In the genomic region with DNA sequence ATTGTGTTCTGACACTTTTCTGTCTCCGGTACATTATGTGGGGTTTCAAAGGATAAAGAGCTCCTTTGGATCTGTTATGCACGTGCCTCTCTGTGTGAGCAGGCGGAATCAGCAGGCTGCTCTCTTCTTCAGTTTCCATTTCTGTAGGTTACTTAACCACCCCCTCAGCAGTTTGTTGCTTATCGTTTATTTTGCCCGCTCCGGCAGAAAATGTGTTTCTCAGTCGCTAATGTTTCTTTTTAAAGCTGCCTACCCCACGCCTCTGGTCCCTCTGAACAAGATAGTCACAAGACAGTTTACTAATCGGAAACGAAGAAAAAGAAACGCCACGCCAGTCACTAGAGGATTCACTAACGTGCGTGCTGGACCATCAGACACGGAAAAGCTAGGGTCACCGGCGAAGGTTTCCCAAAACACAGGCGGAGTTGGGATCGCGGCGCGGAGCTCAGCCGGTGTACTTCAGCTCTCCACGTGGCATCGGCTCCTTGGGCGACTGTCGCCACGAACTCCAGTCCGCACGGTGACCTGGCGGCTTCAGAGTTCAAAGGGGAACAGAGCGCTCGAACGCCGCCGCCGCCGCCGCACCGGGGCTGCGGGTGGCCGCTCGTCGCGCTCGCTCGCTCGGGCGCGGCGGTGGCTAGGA, we compare ENCODE assay signal across 8 mouse cellular contexts. TPM values are rescaled to one million over a fixed set of nuclear protein-coding genes. Genes with fewer than 3 reads are reported as not detected.
DNase-seq lines count a peak whose midpoint lies in the region; ATAC-seq and TF ChIP-seq lines count a peak whose summit lies in the region.

Map7 (plus strand) TSS at position 342 of the 643 bp plus-strand sequence.

- DNase-seq in kidney, postnatal 0 days (ENCODE audit: low spot score) = peak; percentile 8
- DNase-seq in kidney, adult 8-10 months = no peak
- no peak for DNase-seq in adrenal gland, adult 8-10 months
- peak; percentile 50 to 63 for DNase-seq in frontal cortex, adult 2 months (ENCODE audit: extremely low spot score in 1 of 2, low spot score in 1 of 2)
- peak; percentile 79 for DNase-seq in intestine, embryonic 14.5 days (ENCODE audit: low spot score)
- no peak for DNase-seq in thymus, postnatal 25 days

- TF ChIP-seq CTCF in kidney, postnatal 0 days (IDR thresholded peaks at IDR 0.05; ENCODE audit: low read depth) = no peak

- H3K4me3 ChIP-seq in kidney, postnatal 0 days (replicated peaks; ENCODE audit: low read depth, low read length) = peak within 1 kb of the TSS; percentile 89
- peak within 1 kb of the TSS; percentile 71 for H3K4me3 ChIP-seq in intestine, embryonic 14.5 days (ENCODE audit: low read depth, low read length)
- H3K4me3 ChIP-seq in liver, embryonic 15.5 days (replicated peaks) = peak within 1 kb of the TSS; percentile 71
- H3K4me3 ChIP-seq in stomach, embryonic 15.5 days (replicated peaks) = peak within 1 kb of the TSS; percentile 64

- H3K9ac ChIP-seq in kidney, postnatal 0 days (ENCODE audit: low read depth, low read length) = peak within 1 kb of the TSS; percentile 91
- peak within 1 kb of the TSS; percentile 64 for H3K9ac ChIP-seq in intestine, embryonic 14.5 days (ENCODE audit: low read length)
- H3K9ac ChIP-seq in liver, embryonic 15.5 days = peak within 1 kb of the TSS; percentile 64
- H3K9ac ChIP-seq in stomach, embryonic 15.5 days = peak within 1 kb of the TSS; percentile 61

- peaks cover 3% of the 10 kb centered on the region; the same call in 1 of the 2 replicates for H3K36me3 ChIP-seq in kidney, postnatal 0 days (ENCODE audit: insufficient read depth, low read length)
- no peaks in the 10 kb centered on the region for H3K36me3 ChIP-seq in intestine, embryonic 14.5 days (ENCODE audit: control insufficient read depth, insufficient read depth, low read length)
- H3K36me3 ChIP-seq in liver, embryonic 15.5 days (replicated peaks) = no peaks in the 10 kb centered on the region
- H3K36me3 ChIP-seq in stomach, embryonic 15.5 days = no peaks in the 10 kb centered on the region

- H3K27me3 ChIP-seq in kidney, postnatal 0 days (ENCODE audit: insufficient read depth, low read length) = no peaks in the 10 kb centered on the region
- peaks cover 42% of the 10 kb centered on the region for H3K27me3 ChIP-seq in intestine, embryonic 14.5 days (replicated peaks; ENCODE audit: control insufficient read depth, insufficient read depth, low read length)
- H3K27me3 ChIP-seq in liver, embryonic 15.5 days = peaks cover 46% of the 10 kb centered on the region
- 0 out of 2 replicates have a peak, but pooled peaks cover 4% of the 10 kb centered on the region for H3K27me3 ChIP-seq in stomach, embryonic 15.5 days (replicated peaks)

- WGBS in kidney, postnatal 0 days = 5% methylated on average over 51 of the region's 51 CpGs
- WGBS in intestine, embryonic 14.5 days = 5% methylated on average over 51 of the region's 51 CpGs
- 3% methylated on average over 51 of the region's 51 CpGs for WGBS in liver, embryonic 15.5 days (ENCODE audit: insufficient replicate concordance)
- 5% methylated on average over 47 of the region's 51 CpGs for WGBS in stomach, embryonic 15.5 days

- ATAC-seq in kidney, postnatal 0 days (replicated peaks; ENCODE audit: low FRiP score, low read depth) = peak; percentile 18
- ATAC-seq in intestine, embryonic 14.5 days (replicated peaks; ENCODE audit: low FRiP score, low TSS enrichment, low read depth) = peak; percentile 36
- ATAC-seq in liver, embryonic 15.5 days (ENCODE audit: insufficient read depth) = peak; percentile 32; the same call in 1 of the 2 replicates
- peak; percentile 44; the same call in 1 of the 2 replicates for ATAC-seq in stomach, embryonic 15.5 days (ENCODE audit: insufficient read depth, low FRiP score, low read depth)

- H3K4me2 ChIP-seq in kidney, postnatal 0 days (ENCODE audit: low read length) = peak within 1 kb of the TSS; percentile 86
- H3K4me2 ChIP-seq in intestine, embryonic 14.5 days (ENCODE audit: low read length) = peak within 1 kb of the TSS; percentile 86
- H3K4me2 ChIP-seq in liver, embryonic 15.5 days = peak within 1 kb of the TSS; percentile 94
- H3K4me2 ChIP-seq in stomach, embryonic 15.5 days = peak within 1 kb of the TSS; percentile 76

- no peaks in the 10 kb centered on the region for H3K9me3 ChIP-seq in kidney, postnatal 0 days (replicated peaks; ENCODE audit: low read length)
- H3K9me3 ChIP-seq in intestine, embryonic 14.5 days (ENCODE audit: control insufficient read depth, low read length) = no peaks in the 10 kb centered on the region
- H3K9me3 ChIP-seq in liver, embryonic 15.5 days (replicated peaks) = no peaks in the 10 kb centered on the region
- no peaks in the 10 kb centered on the region for H3K9me3 ChIP-seq in stomach, embryonic 15.5 days

- H3K4me1 ChIP-seq in kidney, postnatal 0 days (replicated peaks; ENCODE audit: insufficient read depth, low read length) = no peaks in the 10 kb centered on the region
- H3K4me1 ChIP-seq in intestine, embryonic 14.5 days (replicated peaks; ENCODE audit: control insufficient read depth, insufficient read depth, low read length) = no peaks in the 10 kb centered on the region
- peaks cover 22% of the 10 kb centered on the region for H3K4me1 ChIP-seq in liver, embryonic 15.5 days (replicated peaks)
- H3K4me1 ChIP-seq in stomach, embryonic 15.5 days = peaks cover 5% of the 10 kb centered on the region; the same call in 1 of the 2 replicates

- H3K27ac ChIP-seq in kidney, postnatal 0 days = peak within 1 kb of the TSS; percentile 87
- peak within 1 kb of the TSS; percentile 43 for H3K27ac ChIP-seq in intestine, embryonic 14.5 days (ENCODE audit: low read depth)
- H3K27ac ChIP-seq in liver, embryonic 15.5 days (replicated peaks) = no peak within 1 kb of the TSS
- peak within 1 kb of the TSS; percentile 45 for H3K27ac ChIP-seq in stomach, embryonic 15.5 days

RNA-seq across cellular contexts. Expression of gene Map7, which starts in this region (rescaled TPM):
- 31.2 and 35.4 TPM in 2 replicates for polyA plus RNA-seq in kidney, postnatal 0 days (2015; fragmentation: Nextera tagmentation; extraction: Ambion mirVana)
- 10 to 100 TPM; 15.5 to 35.4 (median 22.3) TPM for total RNA-seq in adrenal gland, adult 8-10 months (2022)
- polyA plus RNA-seq in frontal cortex, adult 2 months (2012; rRNA removed) = 70.1 and 73.5 TPM in 2 replicates
- polyA plus RNA-seq in intestine, embryonic 14.5 days (2014; fragmentation: Nextera tagmentation; extraction: Ambion mirVana) = 18.9 and 20.1 TPM in 2 replicates
- 3.7 and 4.2 TPM in 2 replicates for polyA plus RNA-seq in liver, embryonic 15.5 days (2015; fragmentation: Nextera tagmentation; extraction: Ambion mirVana)
- polyA plus RNA-seq in stomach, embryonic 15.5 days (2015; fragmentation: Nextera tagmentation; extraction: Ambion mirVana) = 21.2 and 23.3 TPM in 2 replicates

Comparison
In these comparisons a context has a peak if more than half of its experiments do, and no peak if none do; other contexts are left out.
1. DNase-seq: peak in kidney, postnatal 0 days (single experiment), frontal cortex, adult 2 months (2 of 2) and intestine, embryonic 14.5 days (single experiment); none in kidney, adult 8-10 months (0 of 2), adrenal gland, adult 8-10 months (single experiment) and thymus, postnatal 25 days (single experiment).
2. Peak in every context shown above with its lines, with median percentiles within 50 percentile points of each other: ATAC-seq, H3K4me2 ChIP-seq, H3K4me3 ChIP-seq and H3K9ac ChIP-seq.